24 mouse cellular contexts compared by ENCODE assay signal in genomic region chr5:67381690-67382089, GRCm38 (mm10). TPM values are rescaled to one million over a fixed set of nuclear protein-coding genes. Genes with fewer than 3 reads are reported as not detected.
DNase-seq lines count a peak whose midpoint lies in the region; ATAC-seq and TF ChIP-seq lines count a peak whose summit lies in the region.
"Had no signal": no experiment of that assay in that cellular context is flagged by ENCODE, and none has a peak within 500 bp of the region (broad histone marks: within the 10 kb centered on the region; RNA-seq: fewer than 3 reads in every experiment).

No protein-coding gene starts in this region.

- ATAC-seq in forebrain, embryonic 13.5 days, result 0 out of 2 replicates have a peak, but pooled peaks have one; percentile 50
- ATAC-seq in forebrain, postnatal 0 days, result no peak
- ATAC-seq in midbrain, embryonic 11.5 days (ENCODE audit: low FRiP score), result peak; percentile 84
- ATAC-seq in kidney, embryonic 14.5 days (ENCODE audit: low FRiP score, low TSS enrichment), result no peak
- ATAC-seq: inflammation-experienced regulatory T-cells, adult 6 months had no signal

- WGBS in forebrain, embryonic 13.5 days, result 55% methylated on average over 2 of the region's 2 CpGs
- WGBS in forebrain, postnatal 0 days, result 53% methylated on average over 2 of the region's 2 CpGs
- WGBS in midbrain, embryonic 11.5 days, result 80% methylated on average over 2 of the region's 2 CpGs
- WGBS in midbrain, embryonic 10.5 days, result 91% methylated on average over 2 of the region's 2 CpGs
- 75% methylated on average over 2 of the region's 2 CpGs for WGBS in kidney, embryonic 14.5 days

- no peak for TF ChIP-seq CTCF in forebrain, postnatal 0 days (IDR thresholded peaks at IDR 0.05; ENCODE audit: low read depth)

- H3K4me3 ChIP-seq in forebrain, embryonic 13.5 days, result no peak overlapping the region
- H3K4me3 ChIP-seq in forebrain, postnatal 0 days (ENCODE audit: low read depth, low read length), result no peak overlapping the region
- H3K4me3 ChIP-seq in midbrain, embryonic 11.5 days (ENCODE audit: low read depth, low read length), result no peak overlapping the region
- H3K4me3 ChIP-seq in midbrain, embryonic 10.5 days, result no peak overlapping the region
- no peak overlapping the region for H3K4me3 ChIP-seq in kidney, embryonic 14.5 days (ENCODE audit: low read length)
- H3K4me3 ChIP-seq: embryonic facial prominence, embryonic 13.5 days; heart, embryonic 13.5 days; kidney, embryonic 15.5 days had no signal

- no peak overlapping the region for H3K27ac ChIP-seq in forebrain, embryonic 13.5 days
- H3K27ac ChIP-seq in forebrain, postnatal 0 days (ENCODE audit: low read depth, low read length), result no peak overlapping the region
- H3K27ac ChIP-seq in midbrain, embryonic 11.5 days (ENCODE audit: low read depth, low read length), result no peak overlapping the region
- no peak overlapping the region for H3K27ac ChIP-seq in midbrain, embryonic 10.5 days (replicated peaks)
- H3K27ac ChIP-seq in kidney, embryonic 14.5 days (ENCODE audit: low read depth, low read length), result no peak overlapping the region
- H3K27ac ChIP-seq: embryonic facial prominence, embryonic 13.5 days; heart, embryonic 13.5 days; kidney, embryonic 15.5 days; liver, embryonic 14.5 days had no signal

- H3K4me2 ChIP-seq in forebrain, embryonic 13.5 days, result no peak overlapping the region
- no peak overlapping the region for H3K4me2 ChIP-seq in forebrain, postnatal 0 days (ENCODE audit: low read depth)
- H3K4me2 ChIP-seq in midbrain, embryonic 11.5 days, result no peak overlapping the region
- H3K4me2 ChIP-seq in kidney, embryonic 14.5 days (replicated peaks; ENCODE audit: low read depth, low read length), result no peak overlapping the region
- H3K4me2 ChIP-seq: embryonic facial prominence, embryonic 13.5 days; heart, embryonic 13.5 days; kidney, embryonic 15.5 days had no signal

- no peaks in the 10 kb centered on the region for H3K4me1 ChIP-seq in forebrain, embryonic 13.5 days
- H3K4me1 ChIP-seq in forebrain, postnatal 0 days (ENCODE audit: insufficient read depth), result no peaks in the 10 kb centered on the region
- H3K4me1 ChIP-seq in midbrain, embryonic 11.5 days (ENCODE audit: control insufficient read depth, insufficient read depth, low read length), result peaks cover 2% of the 10 kb centered on the region; the same call in 1 of the 2 replicates
- 0 out of 2 replicates have a peak, but pooled peaks cover 3% of the 10 kb centered on the region for H3K4me1 ChIP-seq in midbrain, embryonic 10.5 days
- no peaks in the 10 kb centered on the region for H3K4me1 ChIP-seq in kidney, embryonic 14.5 days (ENCODE audit: control insufficient read depth, insufficient read depth, low read length)
- H3K4me1 ChIP-seq: embryonic facial prominence, embryonic 13.5 days; heart, embryonic 13.5 days; kidney, embryonic 15.5 days had no signal

- no peaks in the 10 kb centered on the region for H3K9me3 ChIP-seq in forebrain, embryonic 13.5 days (replicated peaks)
- H3K9me3 ChIP-seq in forebrain, postnatal 0 days (ENCODE audit: low read length), result no peaks in the 10 kb centered on the region
- H3K9me3 ChIP-seq in midbrain, embryonic 11.5 days (ENCODE audit: control insufficient read depth, low read length), result no peaks in the 10 kb centered on the region
- no peaks in the 10 kb centered on the region for H3K9me3 ChIP-seq in midbrain, embryonic 10.5 days (replicated peaks)
- no peaks in the 10 kb centered on the region for H3K9me3 ChIP-seq in kidney, embryonic 14.5 days (ENCODE audit: control insufficient read depth, low read length)
- H3K9me3 ChIP-seq: embryonic facial prominence, embryonic 13.5 days; heart, embryonic 13.5 days; kidney, embryonic 15.5 days had no signal

- no peak for DNase-seq in forebrain, postnatal 0 days
- DNase-seq in midbrain, embryonic 11.5 days (ENCODE audit: low spot score, missing footprints), result no peak
- DNase-seq in midbrain, embryonic 10.5 days (ENCODE audit: low spot score), result no peak
- DNase-seq in retina, postnatal 1 day, result peak; percentile 15
- no peak for DNase-seq in retina, embryonic 14.5 days (ENCODE audit: low spot score)
- DNase-seq: adrenal gland, postnatal 25 days; cerebellum, adult 18-20 months; cerebellum, postnatal 10 days; gastrocnemius, postnatal 10 days; heart, postnatal 10 days; kidney, adult 11 months; kidney, postnatal 25 days; liver; lung, adult 2 months; lung, postnatal 10 days; thymus, adult 2 months; thymus, postnatal 36 days had no signal

- no peak overlapping the region for H3K9ac ChIP-seq in forebrain, embryonic 13.5 days
- H3K9ac ChIP-seq in forebrain, postnatal 0 days, result no peak overlapping the region
- no peak overlapping the region for H3K9ac ChIP-seq in midbrain, embryonic 11.5 days (ENCODE audit: low read length)
- H3K9ac ChIP-seq in kidney, embryonic 14.5 days (ENCODE audit: low read depth, low read length), result no peak overlapping the region
- H3K9ac ChIP-seq: embryonic facial prominence, embryonic 13.5 days; heart, embryonic 13.5 days; kidney, embryonic 15.5 days; liver, embryonic 14.5 days had no signal

- H3K27me3 ChIP-seq in forebrain, embryonic 13.5 days, result no peaks in the 10 kb centered on the region
- no peaks in the 10 kb centered on the region for H3K27me3 ChIP-seq in forebrain, postnatal 0 days (ENCODE audit: insufficient read depth, low read length)
- no peaks in the 10 kb centered on the region for H3K27me3 ChIP-seq in midbrain, embryonic 11.5 days (ENCODE audit: control insufficient read depth, insufficient read depth, low read length)
- no peaks in the 10 kb centered on the region for H3K27me3 ChIP-seq in midbrain, embryonic 10.5 days (ENCODE audit: low read depth, poor library complexity, severe bottlenecking)
- H3K27me3 ChIP-seq in kidney, embryonic 14.5 days (ENCODE audit: control insufficient read depth, insufficient read depth, low read length), result no peaks in the 10 kb centered on the region
- H3K27me3 ChIP-seq: embryonic facial prominence, embryonic 13.5 days; heart, embryonic 13.5 days; kidney, embryonic 15.5 days had no signal

- H3K36me3 ChIP-seq in forebrain, embryonic 13.5 days (ENCODE audit: poor library complexity, severe bottlenecking), result no peaks in the 10 kb centered on the region
- no peaks in the 10 kb centered on the region for H3K36me3 ChIP-seq in forebrain, postnatal 0 days (ENCODE audit: insufficient read depth)
- no peaks in the 10 kb centered on the region for H3K36me3 ChIP-seq in midbrain, embryonic 11.5 days (ENCODE audit: control insufficient read depth, insufficient read depth, low read length)
- 0 out of 2 replicates have a peak, but pooled peaks cover 4% of the 10 kb centered on the region for H3K36me3 ChIP-seq in midbrain, embryonic 10.5 days
- H3K36me3 ChIP-seq in kidney, embryonic 14.5 days (ENCODE audit: control insufficient read depth, insufficient read depth, low read length), result no peaks in the 10 kb centered on the region; the same call in 1 of the 2 replicates
- H3K36me3 ChIP-seq: embryonic facial prominence, embryonic 13.5 days; kidney, embryonic 15.5 days had no signal

RNA-seq across cellular contexts. Expression of gene Bend4, which starts 46.4 kb away (rescaled TPM):
- polyA plus RNA-seq in forebrain, embryonic 13.5 days (2015; fragmentation: Nextera tagmentation; extraction: Ambion mirVana), result 6.7 and 7.7 TPM in 2 replicates
- 7.2 and 11.5 TPM in 2 replicates for total RNA-seq in forebrain, postnatal 0 days (2014; rRNA removed)
- 2.6 and 5.0 TPM in 2 replicates for polyA plus RNA-seq in forebrain, postnatal 0 days (2015; fragmentation: Nextera tagmentation; extraction: Ambion mirVana)
- polyA plus RNA-seq in midbrain, embryonic 11.5 days (2014; fragmentation: Nextera tagmentation; extraction: Ambion mirVana), result 10.8 and 11.3 TPM in 2 replicates
- 12.1 and 13.0 TPM in 2 replicates for polyA plus RNA-seq in midbrain, embryonic 10.5 days (2016; fragmentation: Nextera tagmentation; extraction: Ambion mirVana)
- polyA plus RNA-seq in kidney, embryonic 14.5 days (2014; fragmentation: Nextera tagmentation; extraction: Ambion mirVana), result 9.7 and 11.6 TPM in 2 replicates

Comparison
In these comparisons a context has a peak if more than half of its experiments do, and no peak if none do; other contexts are left out.
1. ATAC-seq: peak in forebrain, embryonic 13.5 days (single experiment) and midbrain, embryonic 11.5 days (single experiment); none in forebrain, postnatal 0 days (single experiment) and kidney, embryonic 14.5 days (single experiment).